Mouse (Mus musculus): ENCODE data around the gene Slc17a6. TPM values are rescaled to one million over a fixed set of nuclear protein-coding genes. Genes with fewer than 3 reads are reported as not detected.

Gene Slc17a6
- polyA plus RNA-seq (2015; fragmentation: Nextera tagmentation; extraction: Ambion mirVana), result not detected in 2 replicates

DNA sequence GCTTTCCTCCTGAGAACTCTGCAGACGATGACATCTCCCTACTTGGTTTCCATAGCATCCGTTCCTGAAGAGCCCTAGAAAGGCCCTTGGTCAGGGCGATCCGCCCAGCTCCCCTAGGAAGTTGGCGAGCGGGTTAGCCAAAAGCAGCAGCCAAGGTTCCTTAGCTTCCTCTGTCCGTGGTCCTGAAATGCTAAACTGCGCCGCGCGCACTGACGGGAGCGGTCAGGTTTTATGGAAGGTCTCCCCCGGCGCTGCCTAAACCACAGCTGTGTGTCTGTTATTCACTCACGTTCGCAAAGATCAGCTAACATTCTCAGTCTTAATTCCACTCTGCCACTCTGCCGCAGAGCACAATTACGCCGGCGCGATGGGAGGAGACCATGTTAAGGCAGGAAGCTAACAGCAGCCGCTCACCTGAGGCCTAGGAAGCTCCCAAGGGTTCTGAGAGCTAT, at the start of gene Slc17a6:
TSS of gene Slc17a6 (plus strand) at position 313 of the 452 bp plus-strand sequence.
- Histone ChIP-seq H3K27me3 (ENCODE audit: control insufficient read depth, insufficient read depth, low read length) (peaks cover 5% of the 10 kb centered on the region; the same call in 1 of the 2 replicates), H3K4me1 (replicated peaks; ENCODE audit: control insufficient read depth, insufficient read depth) (no peaks in the 10 kb centered on the region), H3K4me3 (ENCODE audit: low read depth, low read length) (no peak within 1 kb of the TSS), H3K36me3 (ENCODE audit: control insufficient read depth, insufficient read depth, low read length) (no peaks in the 10 kb centered on the region), H3K9me3 (ENCODE audit: control insufficient read depth, low read length) (no peaks in the 10 kb centered on the region), H3K27ac (replicated peaks) (no peak within 1 kb of the TSS), H3K9ac (ENCODE audit: low read length) (no peak within 1 kb of the TSS), H3K4me2 (replicated peaks; ENCODE audit: low read depth) (no peak within 1 kb of the TSS)
- under 1% methylated on average over 23 of the region's 23 CpGs for WGBS
- ATAC-seq (ENCODE audit: low FRiP score, low TSS enrichment) (no peak), DNase-seq (ENCODE audit: low spot score) (peak; percentile 63)
- TF ChIP-seq EP300 (optimal IDR thresholded peaks at IDR 0.05), result no peak
- no peak for TF ChIP-seq CTCF (IDR thresholded peaks at IDR 0.05; ENCODE audit: low read depth)

GRCm38 (mm10) chr7:51600021-51600420, 21.8 kb upstream of the Slc17a6 start:
- Histone ChIP-seq H3K9ac (ENCODE audit: low read length) (no peak overlapping the region), H3K4me1 (replicated peaks; ENCODE audit: control insufficient read depth, insufficient read depth) (no peaks in the 10 kb centered on the region), H3K27me3 (ENCODE audit: control insufficient read depth, insufficient read depth, low read length) (no peaks in the 10 kb centered on the region), H3K9me3 (ENCODE audit: control insufficient read depth, low read length) (no peaks in the 10 kb centered on the region), H3K36me3 (ENCODE audit: control insufficient read depth, insufficient read depth, low read length) (no peaks in the 10 kb centered on the region), H3K27ac (replicated peaks) (no peak overlapping the region), H3K4me2 (replicated peaks; ENCODE audit: low read depth) (no peak overlapping the region), H3K4me3 (ENCODE audit: low read depth, low read length) (no peak overlapping the region)
- ATAC-seq (ENCODE audit: low FRiP score, low TSS enrichment) (no peak), DNase-seq (ENCODE audit: low spot score) (no peak)
- WGBS, result 75% methylated on average over 4 of the region's 4 CpGs
- no peak for TF ChIP-seq EP300 (optimal IDR thresholded peaks at IDR 0.05)
- TF ChIP-seq CTCF (IDR thresholded peaks at IDR 0.05; ENCODE audit: low read depth), result no peak

- no peaks in the 10 kb centered on the region for H3K4me1 ChIP-seq (replicated peaks; ENCODE audit: control insufficient read depth, insufficient read depth)
- H3K27me3 ChIP-seq (ENCODE audit: control insufficient read depth, insufficient read depth, low read length), result no peaks in the 10 kb centered on the region
- no peak overlapping the region for H3K4me3 ChIP-seq (ENCODE audit: low read depth, low read length)
- TF ChIP-seq EP300 (optimal IDR thresholded peaks at IDR 0.05) (no peak), CTCF (IDR thresholded peaks at IDR 0.05; ENCODE audit: low read depth) (no peak)
- H3K27ac ChIP-seq (replicated peaks), result no peak overlapping the region
- DNase-seq (ENCODE audit: low spot score) (no peak), ATAC-seq (ENCODE audit: low FRiP score, low TSS enrichment) (no peak)
- no peaks in the 10 kb centered on the region for H3K9me3 ChIP-seq (ENCODE audit: control insufficient read depth, low read length)
- no peak overlapping the region for H3K4me2 ChIP-seq (replicated peaks; ENCODE audit: low read depth)
- 88% methylated on average over 12 of the region's 12 CpGs for WGBS
- H3K36me3 ChIP-seq (ENCODE audit: control insufficient read depth, insufficient read depth, low read length), result no peaks in the 10 kb centered on the region
- H3K9ac ChIP-seq (ENCODE audit: low read length), result no peak overlapping the region
These were observed 18.1 kb upstream of the Slc17a6 start for GRCm38 (mm10) chr7:51603741-51604140.

DNA sequence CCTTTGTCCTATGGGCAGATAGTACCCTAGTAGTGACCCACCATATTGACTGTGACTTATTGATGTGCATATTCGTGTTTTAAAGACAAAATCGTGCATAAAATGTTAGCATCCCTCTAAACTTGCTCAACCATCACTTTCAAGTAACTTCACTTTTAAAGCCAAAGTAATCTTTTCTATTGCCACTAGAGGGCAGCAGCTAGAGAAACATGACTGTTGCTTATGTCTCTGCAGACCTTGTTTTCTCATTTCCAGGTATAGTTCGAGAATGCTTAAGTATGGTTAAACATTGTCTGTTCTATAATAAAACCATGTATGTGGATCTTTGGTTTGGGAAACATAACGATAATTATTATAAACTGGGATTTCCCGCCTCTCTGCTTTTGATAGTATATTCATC, 7.4 kb upstream of the Slc17a6 start:
- no peak overlapping the region for H3K9ac ChIP-seq (ENCODE audit: low read length)
- DNase-seq (ENCODE audit: low spot score), result no peak

GRCm38 (mm10) chr7:51617941-51618340, 3.9 kb upstream of the Slc17a6 start:
- Histone ChIP-seq H3K4me1 (replicated peaks; ENCODE audit: control insufficient read depth, insufficient read depth) (no peaks in the 10 kb centered on the region), H3K36me3 (ENCODE audit: control insufficient read depth, insufficient read depth, low read length) (no peaks in the 10 kb centered on the region), H3K4me2 (replicated peaks; ENCODE audit: low read depth) (no peak overlapping the region), H3K9ac (ENCODE audit: low read length) (no peak overlapping the region), H3K27me3 (ENCODE audit: control insufficient read depth, insufficient read depth, low read length) (peaks cover 5% of the 10 kb centered on the region; the same call in 1 of the 2 replicates), H3K4me3 (ENCODE audit: low read depth, low read length) (no peak overlapping the region), H3K9me3 (ENCODE audit: control insufficient read depth, low read length) (no peaks in the 10 kb centered on the region), H3K27ac (replicated peaks) (no peak overlapping the region)
- TF ChIP-seq EP300 (optimal IDR thresholded peaks at IDR 0.05) (no peak), CTCF (IDR thresholded peaks at IDR 0.05; ENCODE audit: low read depth) (peak; percentile 71)
- DNase-seq (ENCODE audit: low spot score), result no peak
- no peak for ATAC-seq (ENCODE audit: low FRiP score, low TSS enrichment)

More for the DNA sequence above, 7.4 kb upstream of the Slc17a6 start:
- TF ChIP-seq CTCF (IDR thresholded peaks at IDR 0.05; ENCODE audit: low read depth) (peak; percentile 76), EP300 (optimal IDR thresholded peaks at IDR 0.05) (no peak)
- Histone ChIP-seq H3K4me2 (replicated peaks; ENCODE audit: low read depth) (no peak overlapping the region), H3K4me1 (replicated peaks; ENCODE audit: control insufficient read depth, insufficient read depth) (no peaks in the 10 kb centered on the region), H3K4me3 (ENCODE audit: low read depth, low read length) (no peak overlapping the region), H3K36me3 (ENCODE audit: control insufficient read depth, insufficient read depth, low read length) (no peaks in the 10 kb centered on the region), H3K27me3 (ENCODE audit: control insufficient read depth, insufficient read depth, low read length) (no peaks in the 10 kb centered on the region), H3K9me3 (ENCODE audit: control insufficient read depth, low read length) (no peaks in the 10 kb centered on the region), H3K27ac (replicated peaks) (no peak overlapping the region)
- ATAC-seq (ENCODE audit: low FRiP score, low TSS enrichment), result no peak
- 31% methylated on average over 5 of the region's 5 CpGs for WGBS

DNA sequence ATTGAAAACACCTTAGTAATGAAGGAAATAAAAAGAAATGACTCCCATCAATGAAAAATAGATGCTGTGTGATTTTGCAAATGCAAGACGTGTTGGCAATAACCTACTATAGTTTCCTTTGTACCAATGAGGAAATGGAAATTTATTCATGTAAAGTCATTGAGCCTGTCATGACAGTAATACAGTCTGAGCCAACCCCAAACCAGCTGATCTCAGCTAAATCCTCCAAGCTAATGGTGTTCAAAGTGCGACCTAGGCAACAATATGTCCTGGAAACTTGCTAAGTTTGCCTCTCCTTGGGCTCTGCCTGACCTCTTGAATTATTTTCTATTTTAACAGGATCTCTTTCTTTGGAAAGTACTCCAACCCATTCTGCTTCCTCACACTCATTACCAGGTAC, 3.4 kb upstream of the Slc17a6 start:
- 26% methylated on average over 2 of the region's 2 CpGs for WGBS
- no peak for ATAC-seq (ENCODE audit: low FRiP score, low TSS enrichment)
- TF ChIP-seq CTCF (IDR thresholded peaks at IDR 0.05; ENCODE audit: low read depth) (no peak), EP300 (optimal IDR thresholded peaks at IDR 0.05) (no peak)

More for the DNA sequence above, 3.4 kb upstream of the Slc17a6 start:
- Histone ChIP-seq H3K9me3 (ENCODE audit: control insufficient read depth, low read length) (no peaks in the 10 kb centered on the region), H3K9ac (ENCODE audit: low read length) (no peak overlapping the region), H3K4me1 (replicated peaks; ENCODE audit: control insufficient read depth, insufficient read depth) (no peaks in the 10 kb centered on the region), H3K4me2 (replicated peaks; ENCODE audit: low read depth) (no peak overlapping the region), H3K27me3 (ENCODE audit: control insufficient read depth, insufficient read depth, low read length) (peaks cover 5% of the 10 kb centered on the region; the same call in 1 of the 2 replicates), H3K36me3 (ENCODE audit: control insufficient read depth, insufficient read depth, low read length) (no peaks in the 10 kb centered on the region), H3K27ac (replicated peaks) (no peak overlapping the region), H3K4me3 (ENCODE audit: low read depth, low read length) (no peak overlapping the region)
- DNase-seq (ENCODE audit: low spot score), result no peak

All from stomach, postnatal 0 days (tissue).